Mouse (Mus musculus) ZHBTc4 (cell line): Measurements from ENCODE around the gene Trpc7.
A peak's percentile ranks its signal among the peaks of the same experiment; 100 is the strongest.

Experiments
- DNase-seq: peaks from one replicate; pipeline ENCODE4 v3.0.0-alpha.2; 2011; ENCODE audit warnings: low read depth, low spot score

Trpc7 gene

GRCm38 (mm10) chr13:56895893-56896292 lies at the start of gene Trpc7:
TSS of gene Trpc7 (minus strand) at chr13:56895993.
- DNase-seq = no peak

GRCm38 (mm10) chr13:56939261-56939660 lies 43.5 kb upstream of the Trpc7 start:
- no peak for DNase-seq

- DNase-seq = no peak
These were observed 38.2 kb upstream of the Trpc7 start for GRCm38 (mm10) chr13:56933832-56934510.

GRCm38 (mm10) chr13:56930421-56930820 lies 34.6 kb upstream of the Trpc7 start:
- no peak for DNase-seq

- no peak for DNase-seq
These were observed 27.2 kb upstream of the Trpc7 start for GRCm38 (mm10) chr13:56922976-56923375.

- no peak for DNase-seq
These were observed 25.5 kb upstream of the Trpc7 start for GRCm38 (mm10) chr13:56921251-56921650.

GRCm38 (mm10) chr13:56914721-56915120 lies 18.9 kb upstream of the Trpc7 start:
- DNase-seq = no peak

GRCm38 (mm10) chr13:56911093-56911492 lies 15.3 kb upstream of the Trpc7 start:
- no peak for DNase-seq

- peak; percentile 67 for DNase-seq
These were observed 407 bp downstream of the Trpc7 start for GRCm38 (mm10) chr13:56895386-56895785.

- DNase-seq = no peak
These were observed 1.2 kb downstream of the Trpc7 start for GRCm38 (mm10) chr13:56894543-56894942.

- no peak for DNase-seq
These were observed 5.9 kb downstream of the Trpc7 start for GRCm38 (mm10) chr13:56889888-56890287.

- no peak for DNase-seq
These were observed 12.9 kb downstream of the Trpc7 start for GRCm38 (mm10) chr13:56882931-56883330.

- no peak for DNase-seq
These were observed 31.2 kb downstream of the Trpc7 start for GRCm38 (mm10) chr13:56864567-56864966.

- no peak for DNase-seq
These were observed 33.8 kb downstream of the Trpc7 start for GRCm38 (mm10) chr13:56862011-56862410.

GRCm38 (mm10) chr13:56854506-56854905 lies 41.3 kb downstream of the Trpc7 start:
- no peak for DNase-seq

- no peak for DNase-seq
These were observed 42.4 kb downstream of the Trpc7 start for GRCm38 (mm10) chr13:56853436-56853835.

GRCm38 (mm10) chr13:56845866-56846265 lies 49.9 kb downstream of the Trpc7 start:
- no peak for DNase-seq

- DNase-seq = no peak
These were observed 80.3 kb downstream of the Trpc7 start for GRCm38 (mm10) chr13:56815471-56815870.

GRCm38 (mm10) chr13:56806776-56807490 lies 88.9 kb downstream of the Trpc7 start:
- peak; percentile 92 for DNase-seq

GRCm38 (mm10) chr13:56805131-56805530 lies 90.7 kb downstream of the Trpc7 start:
- no peak for DNase-seq

- DNase-seq = no peak
These were observed 98.3 kb downstream of the Trpc7 start for GRCm38 (mm10) chr13:56797459-56797858.

GRCm38 (mm10) chr13:56795501-56795900 lies 100.3 kb downstream of the Trpc7 start:
- DNase-seq = no peak

GRCm38 (mm10) chr13:56794441-56794840 lies 101.4 kb downstream of the Trpc7 start:
- DNase-seq = peak; percentile 15
